Mouse (Mus musculus) 3T3-L1 (cell line): ENCODE measurements at regions not wholly inside any gene's neighbourhood (a gene's known extent, or its start where the extent isn't known, plus 50 kb on each side); places are given as distances from the start of the nearest gene placed in this dataset.

Experiments
- DNase-seq: peaks from one replicate; pipeline ENCODE4 v3.0.0-alpha.2; 2015; ENCODE audit warnings: low read depth, low spot score

- DNase-seq, result peak; percentile 4
Measured at GRCm38 (mm10) chrX:117770252-117770651, 656.8 kb upstream of the Tgif2lx2 start.
